Mouse (Mus musculus): Measurements from ENCODE around the gene Tfpi.
"Not testable (repeated sequence)": the region's sequence is repeated elsewhere in the genome, so short reads cannot be mapped to it uniquely, and the experiment has no call there.

The Tfpi gene

DNA sequence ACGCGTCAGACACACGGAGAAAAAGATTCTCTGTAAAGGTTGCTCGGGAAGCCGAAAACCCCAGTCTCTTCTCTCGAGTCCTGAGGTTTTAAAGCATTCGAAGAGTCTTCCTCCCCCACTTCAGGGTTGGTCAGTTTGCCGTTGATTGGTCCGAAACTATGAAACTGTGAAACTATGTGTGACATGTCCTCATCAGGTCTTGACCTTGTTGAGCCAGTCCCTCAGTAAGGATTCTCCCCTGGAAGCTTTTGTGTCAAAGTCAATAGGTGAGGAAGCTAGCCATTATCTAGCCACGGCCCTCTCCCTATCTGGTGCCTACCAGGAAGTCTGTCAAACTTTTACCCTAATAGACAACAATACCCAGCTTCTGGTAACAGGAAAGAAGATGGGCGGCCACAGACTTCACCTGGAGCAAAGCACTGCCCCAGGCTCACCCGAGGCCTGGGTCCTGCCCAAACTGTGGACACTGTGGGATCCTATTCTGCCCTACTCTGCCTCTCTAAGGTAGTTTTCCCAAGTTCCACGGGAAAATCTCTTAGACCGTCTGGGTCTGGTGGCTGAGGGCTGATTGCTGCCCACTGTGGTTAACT, 2.5 kb downstream of the Tfpi start:
- no peak for DNase-seq

DNA sequence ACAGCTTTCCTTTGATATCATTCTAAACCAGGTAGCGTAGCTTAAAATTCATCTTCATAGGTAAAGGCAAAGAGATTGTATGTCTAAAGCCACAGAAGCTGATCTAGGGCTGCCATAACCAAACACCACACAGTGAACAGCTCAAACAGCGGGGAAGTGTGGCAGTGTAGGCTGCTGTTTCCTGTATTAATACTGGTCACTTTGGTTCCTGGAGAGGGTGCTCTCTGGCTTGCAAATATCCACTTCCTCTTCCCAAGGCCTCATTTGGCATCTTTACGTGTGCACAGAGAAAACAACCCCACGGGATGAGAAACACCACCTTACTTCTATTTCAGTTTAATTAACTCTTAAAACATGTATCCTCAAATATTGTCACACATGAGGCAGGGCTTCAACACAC, 9.2 kb downstream of the Tfpi start:
- no peak for DNase-seq

- DNase-seq: no peak
Observed at GRCm38 (mm10) chr2:84464956-84465355, 11.6 kb downstream of the Tfpi start.

DNA sequence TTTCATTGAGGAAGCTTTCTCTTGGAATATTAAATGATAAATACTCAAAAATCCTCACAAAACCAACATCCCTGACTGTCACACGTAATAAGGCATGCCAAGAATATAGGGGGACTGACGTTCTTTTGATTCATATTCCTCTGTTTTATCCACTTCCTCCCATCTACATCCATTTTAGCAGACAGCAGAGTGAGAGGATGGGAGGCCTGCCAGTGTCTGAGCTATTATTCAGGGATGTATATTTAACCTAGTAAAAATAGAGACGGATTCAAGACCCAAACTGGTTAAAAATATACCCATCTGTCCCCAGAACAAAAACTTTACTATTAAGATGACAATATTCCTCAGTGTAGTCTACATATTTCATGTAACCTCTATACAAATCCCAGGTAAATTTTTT, 14.2 kb downstream of the Tfpi start:
- no peak for DNase-seq

DNA sequence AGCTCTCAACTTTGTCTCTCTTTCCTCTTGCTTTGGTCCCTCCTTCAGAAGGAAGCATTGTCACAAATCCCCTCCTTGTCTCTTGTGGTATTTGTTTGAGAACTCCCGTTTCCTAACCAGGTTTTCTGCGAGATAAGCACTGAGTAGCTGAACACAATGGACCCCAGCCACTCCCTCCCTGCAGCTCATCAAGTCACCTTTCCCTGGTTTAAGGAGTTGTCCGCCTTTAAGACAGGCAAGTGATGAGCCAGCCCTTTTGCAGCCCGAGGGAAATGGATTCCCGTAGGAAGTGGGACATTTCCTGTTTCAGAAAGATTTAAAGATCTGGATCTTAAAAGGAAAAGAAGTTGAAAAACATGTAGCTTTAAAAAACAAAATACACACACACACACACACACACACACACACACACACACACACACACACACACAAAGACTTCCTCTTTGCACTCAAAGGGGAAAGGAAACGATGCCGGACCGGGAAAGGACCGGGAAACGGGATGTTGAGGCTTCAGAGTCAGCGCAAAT, 16.9 kb downstream of the Tfpi start:
- DNase-seq: no peak

DNA sequence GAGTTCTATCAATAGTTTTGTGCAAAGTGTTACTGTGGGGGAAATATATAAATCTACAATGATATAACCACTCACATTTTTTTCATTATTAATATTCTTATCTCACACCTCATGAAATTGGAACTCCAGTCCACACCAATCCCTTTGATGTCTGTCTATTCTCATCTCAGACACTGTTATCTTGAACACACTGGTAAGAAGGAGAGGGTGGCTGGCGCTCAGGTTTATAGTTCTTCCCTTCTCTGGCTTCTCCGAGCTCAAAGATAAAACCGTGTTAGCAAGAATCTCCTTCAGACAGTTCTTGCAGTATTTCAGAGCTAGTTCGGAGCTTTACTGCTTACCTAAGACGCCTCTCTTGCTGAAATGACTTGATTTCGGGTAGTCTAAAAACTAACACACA, 19.4 kb downstream of the Tfpi start:
- DNase-seq: no peak

GRCm38 (mm10) chr2:84455236-84455799, 21.3 kb downstream of the Tfpi start:
- DNase-seq: peak; percentile 26

- DNase-seq: no peak
Observed at GRCm38 (mm10) chr2:84454551-84455235, 21.9 kb downstream of the Tfpi start.

- DNase-seq: no peak
Observed at GRCm38 (mm10) chr2:84454051-84454450, 22.5 kb downstream of the Tfpi start.

DNA sequence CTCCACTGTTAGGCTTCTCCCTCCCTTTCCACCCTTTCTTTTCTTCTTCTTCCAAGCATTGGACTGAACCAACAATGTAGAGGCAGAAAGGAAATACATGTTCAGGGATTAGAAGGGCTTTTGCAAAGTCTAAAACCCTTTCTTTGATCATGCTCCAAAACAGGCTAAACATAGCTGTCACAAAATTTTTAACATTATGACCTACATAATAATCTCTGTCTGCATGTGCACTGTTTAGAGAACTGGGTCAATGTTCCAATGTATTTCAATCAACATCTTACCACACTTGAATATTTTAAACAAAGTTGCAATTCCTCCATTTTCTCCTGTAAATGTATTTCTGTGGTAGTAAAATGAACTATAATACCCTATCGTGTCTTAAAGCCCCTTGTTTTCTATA, 31.1 kb downstream of the Tfpi start:
- DNase-seq: no peak

DNA sequence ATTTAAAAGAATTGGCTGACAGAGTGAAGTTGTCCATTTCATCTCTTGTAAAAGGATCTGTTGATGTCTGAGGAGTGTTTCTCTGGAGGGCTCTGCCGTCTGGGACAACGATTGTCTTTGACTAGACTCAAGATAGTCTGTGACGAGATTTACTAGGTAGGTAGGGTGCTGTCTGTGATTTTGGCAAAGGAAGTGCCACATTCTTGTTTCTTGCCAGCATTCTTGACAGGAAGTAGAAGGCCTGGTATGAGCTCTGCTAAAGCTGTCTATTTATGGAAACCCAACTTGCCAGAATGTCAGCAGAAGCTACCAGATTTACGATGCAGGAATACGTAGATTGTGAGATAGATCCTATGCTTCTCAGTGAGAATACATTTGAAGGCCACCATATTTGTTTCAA, 34.6 kb downstream of the Tfpi start:
- no peak for DNase-seq

DNA sequence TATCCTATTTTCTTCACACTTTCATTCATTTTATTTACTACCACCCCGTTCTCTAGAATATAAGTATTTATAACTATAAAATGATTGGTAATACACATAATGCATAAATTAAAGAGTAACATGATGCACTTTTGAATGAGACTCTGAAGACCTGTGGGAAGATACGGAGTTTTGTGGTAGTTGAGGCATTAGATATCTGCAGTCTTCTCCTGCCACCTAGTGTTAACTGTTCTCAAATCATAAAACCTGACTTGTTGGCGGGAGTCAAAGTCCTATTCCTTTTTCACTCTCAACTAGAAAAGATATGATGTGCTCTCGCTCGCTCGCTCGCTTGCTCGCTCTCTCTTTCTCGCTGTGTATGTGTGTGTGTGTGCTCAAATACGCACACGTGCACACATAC, 46.9 kb downstream of the Tfpi start:
- no peak for DNase-seq

GRCm38 (mm10) chr2:84428836-84429235, 47.7 kb downstream of the Tfpi start:
- DNase-seq: no peak

DNA sequence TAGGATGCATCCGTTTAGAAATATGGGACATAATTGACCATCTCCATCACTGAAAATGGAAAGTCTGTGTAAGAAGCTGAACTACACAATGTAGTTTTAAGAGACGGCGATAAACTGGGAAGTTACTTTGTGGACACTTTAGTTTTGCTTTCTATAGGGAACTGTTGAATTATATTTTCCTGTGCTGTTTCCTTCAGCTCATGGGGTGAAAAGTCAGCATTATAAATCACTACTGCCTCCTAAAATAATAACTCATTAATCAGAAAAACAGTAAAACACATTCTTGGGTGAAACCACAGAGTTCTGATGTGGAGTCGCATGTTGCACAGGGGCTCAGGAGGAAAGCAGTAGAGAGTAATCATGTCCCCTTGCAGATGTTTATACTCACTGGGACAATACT, 50.0 kb downstream of the Tfpi start:
- DNase-seq: no peak

DNA sequence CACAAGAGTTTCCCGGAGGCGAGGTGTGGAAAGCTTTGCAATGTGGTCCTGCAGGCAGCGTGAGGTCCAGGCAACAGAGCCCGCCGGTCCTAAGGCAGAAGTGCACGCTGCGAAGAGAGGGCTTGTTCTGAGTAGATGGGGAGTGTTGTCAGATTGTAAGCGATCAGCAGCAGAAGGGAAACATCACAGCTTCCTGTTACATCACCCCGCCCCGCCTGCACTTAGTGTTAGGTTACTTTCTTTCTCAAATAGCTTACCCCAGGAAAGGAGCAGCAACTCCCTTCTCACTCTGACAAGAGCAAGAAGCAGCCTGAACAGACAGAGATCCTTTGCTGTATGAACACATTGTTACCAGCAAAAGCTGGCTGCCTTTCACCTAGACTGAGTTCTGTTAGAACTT, 51.4 kb downstream of the Tfpi start, which contains the start of gene Calcrl:
Gene Calcrl, minus strand, starts transcription at position 274 of the 400 bp plus-strand sequence.
- DNase-seq: peak; percentile 5

DNA sequence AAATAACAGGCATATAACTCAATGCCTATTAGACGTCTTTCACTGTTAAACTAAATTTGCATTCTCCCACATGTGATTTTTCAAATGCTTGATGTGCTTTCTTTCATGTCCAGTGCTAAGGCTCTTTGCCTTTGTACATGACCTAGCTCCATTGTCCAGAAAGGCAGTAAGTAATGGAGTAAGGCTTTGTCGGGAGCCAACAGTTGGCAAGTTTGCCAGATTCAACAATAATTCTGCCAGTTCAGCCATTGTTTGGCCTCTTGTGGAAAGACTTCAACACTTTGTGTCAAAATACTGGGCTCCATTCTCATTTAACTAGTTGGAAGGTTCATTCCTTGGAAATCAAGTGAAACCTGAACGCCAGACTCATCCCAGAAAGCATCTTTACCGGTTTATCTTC, 60.1 kb downstream of the Tfpi start:
- no peak for DNase-seq

DNA sequence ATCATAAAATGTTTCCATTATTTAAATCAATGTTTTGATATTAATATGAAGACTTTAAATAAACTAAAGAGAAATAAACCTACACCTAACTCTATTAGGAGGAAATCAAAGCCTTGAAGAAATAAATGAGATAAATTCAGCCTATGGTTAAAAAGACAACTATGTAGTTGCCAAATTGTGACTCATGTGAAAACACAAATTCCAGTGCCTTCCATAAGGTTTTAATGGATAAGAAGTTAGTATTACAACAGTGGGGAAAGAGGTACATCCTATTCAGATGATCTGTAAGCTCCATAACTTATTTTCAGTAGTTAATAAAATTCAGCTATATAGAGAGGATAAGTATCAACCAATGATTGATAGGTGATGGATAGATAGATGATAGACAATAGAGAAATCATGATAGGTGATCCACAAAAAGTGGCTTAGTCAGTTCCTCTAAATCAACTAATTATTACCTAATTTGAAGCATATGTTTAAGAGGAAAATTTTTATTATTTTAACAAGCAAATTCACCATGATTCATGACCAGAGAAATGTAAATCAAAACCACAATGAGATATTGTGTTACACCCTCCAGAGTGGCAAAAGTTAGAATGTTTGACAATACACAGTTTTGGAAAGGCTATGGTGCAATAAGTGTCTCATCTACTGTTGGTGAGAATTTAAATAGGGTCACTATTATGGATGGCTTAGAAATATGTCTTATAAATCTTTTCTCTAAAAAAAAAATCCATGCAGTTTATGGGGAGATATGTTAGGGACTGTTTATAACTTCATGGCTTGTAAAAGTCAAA, 66.6 kb downstream of the Tfpi start:
- DNase-seq: no peak

GRCm38 (mm10) chr2:84404834-84405233, 71.7 kb downstream of the Tfpi start:
- DNase-seq: no peak

DNA sequence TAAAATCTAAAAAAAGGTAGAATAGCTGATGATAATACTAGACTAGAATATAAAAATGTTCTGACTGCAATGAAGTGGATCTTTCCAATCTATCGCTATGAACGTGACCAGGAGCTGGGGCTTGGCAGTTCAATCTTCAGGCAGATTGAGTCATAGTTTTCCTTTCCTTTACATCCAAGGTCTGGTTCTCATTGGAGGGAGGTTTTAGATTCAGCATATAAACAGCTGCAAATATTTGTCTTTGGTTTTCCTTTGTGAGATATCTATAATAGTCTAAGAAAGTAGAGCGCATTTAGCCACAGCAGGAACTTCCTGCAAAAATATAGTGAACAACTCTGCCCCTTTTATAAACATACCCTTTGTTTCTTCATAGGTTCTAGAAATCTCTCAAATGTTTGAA, 73.9 kb downstream of the Tfpi start:
- DNase-seq: no peak

- DNase-seq: no peak
Observed at GRCm38 (mm10) chr2:84396557-84396956, 80.0 kb downstream of the Tfpi start.

DNA sequence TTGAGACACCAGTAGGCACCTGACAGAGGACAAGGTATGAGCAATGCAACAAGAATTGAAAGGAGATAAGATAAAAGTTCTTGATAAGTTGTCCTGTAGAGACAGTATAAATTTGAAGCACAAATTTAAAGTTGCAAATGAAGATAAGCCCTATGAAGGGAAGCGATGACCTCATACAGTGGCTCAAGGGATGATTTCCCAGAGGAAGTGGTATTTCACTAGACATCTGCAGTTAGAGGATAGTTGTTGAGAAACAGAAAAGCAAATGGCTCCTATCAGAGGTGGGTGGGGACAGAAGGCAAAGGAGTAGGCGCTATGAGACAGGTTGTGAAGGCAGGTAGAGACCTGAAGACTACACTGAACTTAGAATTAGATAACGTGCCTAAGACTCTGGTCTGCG, 83.3 kb downstream of the Tfpi start:
- DNase-seq: no peak

DNA sequence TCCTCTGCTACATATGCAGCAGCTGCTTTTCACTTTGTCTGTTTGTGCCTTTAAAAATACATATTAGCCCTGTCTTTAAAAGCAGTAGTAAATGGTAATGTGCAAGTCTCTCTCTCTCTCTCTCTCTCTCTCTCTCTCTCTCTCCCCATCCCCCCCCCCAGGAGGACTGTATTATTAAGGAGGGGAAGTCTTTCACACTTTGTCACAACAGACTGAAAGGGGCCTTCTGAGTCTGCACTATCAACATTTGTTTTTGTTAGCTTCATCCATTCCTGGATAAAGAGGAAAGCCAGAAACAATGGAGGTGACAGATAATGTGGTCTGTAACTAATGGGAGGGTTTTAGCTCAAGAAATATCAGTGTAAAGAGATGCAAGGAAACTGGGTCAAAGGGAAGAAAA, 87.5 kb downstream of the Tfpi start:
- DNase-seq: no peak

DNA sequence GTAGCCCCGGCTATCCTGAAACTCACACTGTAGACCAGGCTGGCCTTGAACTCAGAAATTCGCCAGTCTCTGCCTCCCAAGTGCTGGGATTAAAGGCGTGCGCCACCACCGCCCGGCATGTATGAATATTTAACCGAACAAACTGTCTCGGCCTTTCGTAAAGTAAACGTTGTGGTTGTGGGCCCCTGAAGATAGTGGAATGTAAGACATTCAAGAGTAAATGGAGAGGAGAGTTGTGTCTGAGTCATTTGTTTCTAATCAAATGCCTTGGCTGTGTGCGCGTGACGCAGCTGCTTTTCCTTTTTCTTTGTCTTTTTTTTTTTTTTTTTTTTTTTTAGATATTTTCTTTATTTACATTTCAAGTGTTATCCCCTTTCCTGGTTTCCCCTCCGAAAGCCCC, 88.0 kb downstream of the Tfpi start:
- not testable (repeated sequence) for DNase-seq

GRCm38 (mm10) chr2:84388023-84388416, 88.6 kb downstream of the Tfpi start:
- no peak for DNase-seq

Data from cerebellum, adult 9-11 months (tissue).